Mouse (Mus musculus): Measurements from ENCODE around the gene Vamp3. TPM values are rescaled to one million over a fixed set of nuclear protein-coding genes. Genes with fewer than 3 reads are reported as not detected.

The Vamp3 gene
- polyA plus RNA-seq (2012; ENCODE audit: low replicate concordance), result 1.4 and 5.6 TPM in 2 replicates

GRCm38 (mm10) chr4:151057347-151058321 is at the start of gene Vamp3:
Gene Vamp3 (minus strand): TSS chr4:151057963.

DNA sequence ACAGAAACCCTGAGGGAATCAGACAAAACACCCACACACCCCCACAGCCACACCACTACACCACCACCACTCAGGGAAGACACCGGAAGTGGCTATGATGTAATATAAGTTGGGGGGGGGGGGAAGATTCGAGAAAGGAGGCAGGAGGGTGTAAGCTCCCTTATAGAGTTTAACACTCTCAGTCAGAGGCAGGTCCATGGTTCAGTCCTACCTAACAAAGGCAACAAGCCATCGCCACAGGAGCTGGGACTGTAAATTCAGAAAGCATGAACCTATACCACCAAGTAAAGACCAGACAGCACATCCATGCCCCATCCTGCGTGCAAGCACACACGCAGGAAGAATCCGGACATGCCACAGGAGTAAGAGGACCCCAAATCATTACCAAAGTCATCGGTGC is 31.5 kb upstream of the Vamp3 start, which contains the start of gene Gm13090:
Gene Gm13090 (plus strand): TSS at position 301 of the 400 bp plus-strand sequence.

GRCm38 (mm10) chr4:151044037-151044943 is 13.5 kb downstream of the Vamp3 start, which contains the start of gene Per3:
Gene Per3 (minus strand): TSS chr4:151044665.

Other genes with a start within 250 kb of the Vamp3 start
- gene Errfi1, start 204.0 kb downstream of the Vamp3 start, polyA plus RNA-seq (2012; ENCODE audit: low replicate concordance), result 1.9 and 4.7 TPM in 2 replicates
- 49.7 and 129 TPM in 2 replicates for gene Park7, start 143.5 kb downstream of the Vamp3 start, polyA plus RNA-seq (2012; ENCODE audit: low replicate concordance)
- gene Tnfrsf9, start 143.4 kb downstream of the Vamp3 start, polyA plus RNA-seq (2012; ENCODE audit: low replicate concordance), result 1.9 and 2.9 TPM in 2 replicates
- not detected in 2 replicates for gene Uts2, start 60.9 kb downstream of the Vamp3 start, polyA plus RNA-seq (2012; ENCODE audit: low replicate concordance)
- gene Per3, start 13.3 kb downstream of the Vamp3 start, polyA plus RNA-seq (2012; ENCODE audit: low replicate concordance), result 3.8 and 9.3 TPM in 2 replicates
- gene Gm13090, start 31.6 kb upstream of the Vamp3 start, polyA plus RNA-seq (2012; ENCODE audit: low replicate concordance), result not detected in 2 replicates